Mouse (Mus musculus) cerebellum, adult 18-20 months (tissue): Measurements from ENCODE around the gene Pitx3.
"Not testable (repeated sequence)": the region's sequence is repeated elsewhere in the genome, so short reads cannot be mapped to it uniquely, and the experiment has no call there.

Source experiments
- DNase-seq, 2 experiments: peaks; one replicate each; pipeline ENCODE4 v3.0.0; 2021

The Pitx3 gene

GRCm38 (mm10) chr19:46131694-46132525 lies 16.2 kb downstream of the Pitx3 start, which contains the start of gene Elovl3:
TSS of gene Elovl3 (plus strand) at chr19:46131897.
- no peak for DNase-seq

- no peak for DNase-seq
Observed at GRCm38 (mm10) chr19:46131283-46131682, 16.8 kb downstream of the Pitx3 start.

- not testable (repeated sequence) for DNase-seq
Observed at GRCm38 (mm10) chr19:46129737-46130136, 18.4 kb downstream of the Pitx3 start.

GRCm38 (mm10) chr19:46126301-46126700 lies 21.8 kb downstream of the Pitx3 start:
- DNase-seq: no peak

- DNase-seq: no peak
Observed at GRCm38 (mm10) chr19:46124651-46125050, 23.5 kb downstream of the Pitx3 start.

GRCm38 (mm10) chr19:46123876-46124275 lies 24.2 kb downstream of the Pitx3 start:
- DNase-seq: no peak

- DNase-seq: no peak
Observed at GRCm38 (mm10) chr19:46120872-46121271, 27.3 kb downstream of the Pitx3 start.

- no peak for DNase-seq
Observed at GRCm38 (mm10) chr19:46119458-46119857, 28.7 kb downstream of the Pitx3 start.

GRCm38 (mm10) chr19:46114617-46115016 lies 33.5 kb downstream of the Pitx3 start:
- DNase-seq: no peak

- no peak for DNase-seq
Observed at GRCm38 (mm10) chr19:46110781-46111180, 37.3 kb downstream of the Pitx3 start.

- DNase-seq: no peak
Observed at GRCm38 (mm10) chr19:46110214-46110613, 37.9 kb downstream of the Pitx3 start.

GRCm38 (mm10) chr19:46104187-46104557 lies 44.0 kb downstream of the Pitx3 start:
- no peak for DNase-seq

- DNase-seq: no peak
Observed at GRCm38 (mm10) chr19:46103437-46104186, 44.5 kb downstream of the Pitx3 start.

GRCm38 (mm10) chr19:46099561-46099960 lies 48.6 kb downstream of the Pitx3 start:
- DNase-seq: no peak

GRCm38 (mm10) chr19:46096396-46096795 lies 51.7 kb downstream of the Pitx3 start:
- no peak for DNase-seq

- no peak for DNase-seq
Observed at GRCm38 (mm10) chr19:46095291-46095690, 52.8 kb downstream of the Pitx3 start.

- no peak for DNase-seq
Observed at GRCm38 (mm10) chr19:46094144-46094543, 54.0 kb downstream of the Pitx3 start.

GRCm38 (mm10) chr19:46091641-46092040 lies 56.5 kb downstream of the Pitx3 start:
- DNase-seq: no peak

GRCm38 (mm10) chr19:46087871-46088270 lies 60.3 kb downstream of the Pitx3 start:
- peak; percentile 28 to 42 for DNase-seq

GRCm38 (mm10) chr19:46086337-46086736 lies 61.8 kb downstream of the Pitx3 start:
- DNase-seq: peak; percentile 45 to 68
